Mouse (Mus musculus) ovary, postnatal 36 days (tissue): ENCODE data around the gene Bfsp1.

Source experiments
- DNase-seq: peaks from one replicate; pipeline ENCODE4 v3.0.0; 2022; ENCODE audit warnings: low spot score, mixed read lengths

The Bfsp1 gene

GRCm38 (mm10) chr2:143853447-143853846 is 9.5 kb downstream of the Bfsp1 start:
- no peak for DNase-seq

GRCm38 (mm10) chr2:143852295-143853275 is 10.4 kb downstream of the Bfsp1 start:
- DNase-seq: no peak

GRCm38 (mm10) chr2:143851354-143852221 is 11.4 kb downstream of the Bfsp1 start:
- DNase-seq: no peak

- no peak for DNase-seq
Measured at GRCm38 (mm10) chr2:143847291-143847690, 15.7 kb downstream of the Bfsp1 start.

GRCm38 (mm10) chr2:143846799-143847198 is 16.2 kb downstream of the Bfsp1 start:
- peak; percentile 16 for DNase-seq

- no peak for DNase-seq
Measured at GRCm38 (mm10) chr2:143844779-143845178, 18.2 kb downstream of the Bfsp1 start.

GRCm38 (mm10) chr2:143841536-143841935 is 21.4 kb downstream of the Bfsp1 start:
- DNase-seq: no peak

GRCm38 (mm10) chr2:143840895-143841294 is 22.1 kb downstream of the Bfsp1 start:
- no peak for DNase-seq

- no peak for DNase-seq
Measured at GRCm38 (mm10) chr2:143839458-143839857, 23.5 kb downstream of the Bfsp1 start.

GRCm38 (mm10) chr2:143838698-143839097 is 24.3 kb downstream of the Bfsp1 start:
- DNase-seq: peak; percentile 14

- peak; percentile 40 for DNase-seq
Measured at GRCm38 (mm10) chr2:143837291-143837701, 25.7 kb downstream of the Bfsp1 start.

GRCm38 (mm10) chr2:143835820-143836219 is 27.2 kb downstream of the Bfsp1 start:
- DNase-seq: no peak

GRCm38 (mm10) chr2:143834082-143834481 is 28.9 kb downstream of the Bfsp1 start:
- no peak for DNase-seq

GRCm38 (mm10) chr2:143832721-143833120 is 30.3 kb downstream of the Bfsp1 start:
- no peak for DNase-seq

- DNase-seq: no peak
Measured at GRCm38 (mm10) chr2:143831645-143832044, 31.3 kb downstream of the Bfsp1 start.

GRCm38 (mm10) chr2:143813461-143813860 is 49.5 kb downstream of the Bfsp1 start:
- DNase-seq: no peak

GRCm38 (mm10) chr2:143812262-143812661 is 50.7 kb downstream of the Bfsp1 start:
- DNase-seq: no peak

GRCm38 (mm10) chr2:143808789-143809188 is 54.2 kb downstream of the Bfsp1 start:
- DNase-seq: no peak

GRCm38 (mm10) chr2:143806924-143807664 is 55.9 kb downstream of the Bfsp1 start:
- DNase-seq: no peak

- no peak for DNase-seq
Measured at GRCm38 (mm10) chr2:143806140-143806923, 56.6 kb downstream of the Bfsp1 start.

GRCm38 (mm10) chr2:143801097-143801496 is 61.9 kb downstream of the Bfsp1 start:
- DNase-seq: no peak
